Mouse (Mus musculus): ENCODE measurements at regions not wholly inside any gene's neighbourhood (a gene's known extent, or its start where the extent isn't known, plus 50 kb on each side); places are given as distances from the start of the nearest gene placed in this dataset.
A peak's percentile ranks its signal among the peaks of the same experiment; 100 is the strongest.

DNA sequence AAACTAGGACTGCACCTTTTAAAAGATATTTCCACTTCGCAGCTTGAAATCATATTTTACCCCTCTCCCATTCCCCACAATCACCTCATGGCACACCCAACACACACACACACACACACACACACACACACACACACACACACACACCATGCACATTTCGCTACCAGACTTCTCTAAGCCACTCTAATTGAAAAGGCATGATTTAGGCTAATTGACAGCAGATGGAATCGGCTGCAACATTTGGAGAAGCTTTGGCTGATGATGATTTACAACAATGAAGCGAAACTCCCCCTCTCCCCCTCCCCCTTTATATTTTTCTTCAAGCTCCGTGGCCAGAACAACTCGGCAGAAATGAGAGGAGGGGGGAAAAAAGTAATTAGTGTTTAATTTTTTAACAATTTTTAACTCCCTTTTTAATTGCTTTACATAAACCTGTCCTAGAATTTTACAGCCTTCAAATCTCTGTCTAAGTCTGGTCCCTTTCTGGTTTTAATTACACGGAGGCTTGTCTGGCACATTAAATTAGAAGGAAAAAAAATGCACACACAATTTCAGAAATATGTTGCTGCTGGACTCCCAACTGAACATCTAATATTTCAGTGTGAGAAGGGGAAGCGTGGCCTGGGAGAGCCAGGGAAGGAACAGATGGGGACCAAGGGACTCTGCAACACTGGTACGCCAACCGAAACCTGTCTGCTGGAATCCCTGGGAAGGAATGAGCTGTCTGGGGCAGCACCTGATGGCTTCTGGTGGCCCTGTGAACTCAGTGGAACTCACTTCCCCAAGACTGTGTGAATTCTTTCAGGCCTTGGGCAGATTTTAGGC, 232.4 kb downstream of the Sox9 start:
- peak; percentile 26 for DNase-seq (ENCODE audit: extremely low read depth)
- H3K4me1 ChIP-seq (ENCODE audit: control insufficient read depth in 1 of 2, insufficient read depth in 2 of 2), result peaks cover 0 to 20% of the 10 kb centered on the region in 2 experiments; a peak in 2 of 4 replicates
- no peaks in the 10 kb centered on the region for H3K36me3 ChIP-seq (replicated peaks in 1 of 2; ENCODE audit: control insufficient read depth in 1 of 2, insufficient read depth in 1 of 2, low read length in 1 of 2)
- H3K4me2 ChIP-seq (ENCODE audit: insufficient read depth, low read depth, poor library complexity, severe bottlenecking), result no peak overlapping the region
- no peak for TF ChIP-seq EP300 (IDR thresholded peaks at IDR 0.05; ENCODE audit: low read length)
- no peak for TF ChIP-seq CHD2 (IDR thresholded peaks at IDR 0.05; ENCODE audit: low read length)
- TF ChIP-seq USF1 (IDR thresholded peaks at IDR 0.05; ENCODE audit: low read depth, low read length), result no peak
- TF ChIP-seq ZC3H11A (IDR thresholded peaks at IDR 0.05; ENCODE audit: low read depth, low read length), result no peak
- TF ChIP-seq GABPA (IDR thresholded peaks at IDR 0.05; ENCODE audit: insufficient replicate concordance, low read depth, low read length), result no peak
- TF ChIP-seq ZMIZ1 (IDR thresholded peaks at IDR 0.05; ENCODE audit: low read depth, low read length), result no peak
- no peak for TF ChIP-seq PAX5 (IDR thresholded peaks at IDR 0.05; ENCODE audit: low read length)
- TF ChIP-seq TBP (conservative IDR thresholded peaks at IDR 0.05; ENCODE audit: low read depth, low read length), result no peak
- no peak for TF ChIP-seq ZKSCAN1 (IDR thresholded peaks at IDR 0.05; ENCODE audit: borderline replicate concordance, low read depth, low read length)
- no peak for TF ChIP-seq E2F4 (IDR thresholded peaks at IDR 0.05; ENCODE audit: insufficient replicate concordance, low read depth, low read length)
- H3K9ac ChIP-seq (ENCODE audit: insufficient read depth, low read depth), result no peak overlapping the region
- no peak overlapping the region for H3K4me3 ChIP-seq (replicated peaks in 1 of 3; ENCODE audit: low read depth in 2 of 3, low read length in 2 of 3, poor library complexity in 1 of 3)
- in situ Hi-C loops (cut with MboI; ENCODE audit: low pct_ligation_motif_present, low pct_unique_long_range_greater_than_20kb, low sequenced_read_pairs), result no loop called here
- no peaks in the 10 kb centered on the region for H3K9me3 ChIP-seq (replicated peaks; ENCODE audit: low read length)
- H3K27ac ChIP-seq (ENCODE audit: insufficient read depth, low read depth), result no peak overlapping the region
- no peaks in the 10 kb centered on the region for H3K27me3 ChIP-seq (replicated peaks)
- dilution Hi-C loops (cut with MboI; ENCODE audit: extremely low pct_ligation_motif_present, extremely low pct_unique_long_range_greater_than_20kb, low sequenced_read_pairs), result no loop called here
- H3K79me2 ChIP-seq (replicated peaks; ENCODE audit: control insufficient read depth, extremely low read depth, insufficient read depth, poor library complexity, severe bottlenecking), result no peaks in the 10 kb centered on the region

DNA sequence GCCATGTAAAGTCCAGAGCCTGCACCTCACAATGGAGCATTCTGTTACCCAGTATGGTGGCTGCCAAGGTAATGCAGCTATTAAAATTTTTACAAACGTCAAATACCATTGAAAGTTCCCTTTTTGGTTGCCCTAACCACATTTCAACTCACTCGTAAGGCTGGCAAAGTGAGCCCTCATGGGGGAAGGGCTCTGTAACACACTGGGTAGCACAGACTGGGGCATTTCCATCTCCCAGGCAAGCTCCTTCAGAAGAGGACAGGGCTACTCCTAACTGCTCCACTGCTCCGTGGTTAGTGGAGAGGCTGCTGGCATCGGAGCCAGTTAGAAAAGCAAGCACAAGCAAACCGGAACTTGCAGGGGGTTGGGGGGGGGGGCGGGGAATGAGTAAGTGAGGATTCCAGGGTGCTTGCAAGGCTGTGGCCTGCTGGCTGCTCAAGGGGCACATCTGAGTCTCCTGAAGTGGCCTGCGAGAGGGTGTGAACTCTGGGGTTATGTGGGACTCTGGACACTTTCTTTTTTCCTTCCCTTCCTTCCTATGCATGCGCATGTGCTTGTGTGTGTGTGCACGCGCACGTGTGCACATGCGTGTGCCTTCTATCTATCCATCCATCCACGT, 233.8 kb downstream of the Sox9 start:
- TF ChIP-seq MAZ (IDR thresholded peaks at IDR 0.05; ENCODE audit: low read depth, low read length) (no peak), KAT2A (IDR thresholded peaks at IDR 0.05; ENCODE audit: insufficient replicate concordance, low read length) (no peak), MXI1 (IDR thresholded peaks at IDR 0.05; ENCODE audit: low read depth, low read length) (no peak), ZKSCAN1 (IDR thresholded peaks at IDR 0.05; ENCODE audit: borderline replicate concordance, low read depth, low read length) (no peak), USF2 (conservative IDR thresholded peaks at IDR 0.05; ENCODE audit: low read depth, low read length) (no peak), UBTF (IDR thresholded peaks at IDR 0.05; ENCODE audit: low read depth, low read length) (no peak)
- Histone ChIP-seq H3K4me3 (replicated peaks in 1 of 3; ENCODE audit: low read depth in 2 of 3, low read length in 2 of 3, poor library complexity in 1 of 3) (no peak overlapping the region), H3K79me2 (replicated peaks; ENCODE audit: control insufficient read depth, extremely low read depth, insufficient read depth, poor library complexity, severe bottlenecking) (no peaks in the 10 kb centered on the region), H3K27ac (ENCODE audit: insufficient read depth, low read depth) (no peak overlapping the region), H3K9ac (ENCODE audit: insufficient read depth, low read depth) (no peak overlapping the region), H3K36me3 (replicated peaks in 1 of 2; ENCODE audit: control insufficient read depth in 1 of 2, insufficient read depth in 1 of 2, low read length in 1 of 2) (no peaks in the 10 kb centered on the region), H3K4me1 (ENCODE audit: control insufficient read depth in 1 of 2, insufficient read depth in 2 of 2) (peaks cover 0 to 20% of the 10 kb centered on the region in 2 experiments; a peak in 2 of 4 replicates), H3K27me3 (replicated peaks) (no peaks in the 10 kb centered on the region), H3K9me3 (replicated peaks; ENCODE audit: low read length) (no peaks in the 10 kb centered on the region), H3K4me2 (ENCODE audit: insufficient read depth, low read depth, poor library complexity, severe bottlenecking) (no peak overlapping the region)
- dilution Hi-C loops (cut with MboI; ENCODE audit: extremely low pct_ligation_motif_present, extremely low pct_unique_long_range_greater_than_20kb, low sequenced_read_pairs), result no loop called here
- DNase-seq (ENCODE audit: extremely low read depth), result peak; percentile 28
- in situ Hi-C loops (cut with MboI; ENCODE audit: low pct_ligation_motif_present, low pct_unique_long_range_greater_than_20kb, low sequenced_read_pairs), result no loop called here
